Mouse (Mus musculus) layer of hippocampus, postnatal 14 days (tissue): Measurements from ENCODE around the gene Uba5. TPM values are rescaled to one million over a fixed set of nuclear protein-coding genes. Genes with fewer than 3 reads are reported as not detected.

Experiments used
- total RNA-seq, 2 experiments: library from RNA; stranded (reverse); gene quantifications; 2 replicates each; pipeline ENCODE4 v1.2.3; 2021

The Uba5 gene
- total RNA-seq, 2 experiments from 2014 or later: 39.3 to 42.4 TPM

Other genes starting within 250 kb of the Uba5 start
- 1 to 10 TPM; 6.2 to 8.2 TPM for gene Nphp3, start 60.6 kb downstream of the Uba5 start, total RNA-seq
- gene Gm28305, start 22.5 kb downstream of the Uba5 start, total RNA-seq: not detected
- gene Acad11, start 243 bp upstream of the Uba5 start, total RNA-seq: 10 to 100 TPM; 24.0 to 25.5 TPM
- gene Ackr4, start 63.8 kb upstream of the Uba5 start, total RNA-seq: under 1 TPM; 0.29 to 0.46 TPM
- gene Dnajc13, start 199.8 kb upstream of the Uba5 start, total RNA-seq: 10 to 100 TPM; 60.7 to 77.9 TPM